In genomic region chr7:140959181-140959901, GRCm38 (mm10) we compare ENCODE assay signal across 10 mouse cellular contexts. TPM values are rescaled to one million over a fixed set of nuclear protein-coding genes. Genes with fewer than 3 reads are reported as not detected.
DNase-seq lines count a peak whose midpoint lies in the region; ATAC-seq and TF ChIP-seq lines count a peak whose summit lies in the region.
"Had no signal": no experiment of that assay in that cellular context is flagged by ENCODE, and none has a peak within 500 bp of the region (broad histone marks: within the 10 kb centered on the region; RNA-seq: fewer than 3 reads in every experiment).

No protein-coding gene starts in this region.

- TF ChIP-seq POLR2A in heart, adult 2 months (IDR thresholded peaks at IDR 0.05; ENCODE audit: insufficient read depth, low read depth, low read length), result no peak
- TF ChIP-seq POLR2A in thymus, adult 2 months (IDR thresholded peaks at IDR 0.05; ENCODE audit: control insufficient read depth, extremely low read depth, insufficient read depth, low read length, poor library complexity), result no peak
- no peak for TF ChIP-seq POLR2A in cortical plate, adult 2 months (IDR thresholded peaks at IDR 0.05; ENCODE audit: extremely low read depth, insufficient read depth, low read length)

- peak; percentile 76 for TF ChIP-seq CTCF in heart, adult 2 months (IDR thresholded peaks at IDR 0.05)
- TF ChIP-seq CTCF in thymus, adult 2 months (IDR thresholded peaks at IDR 0.05; ENCODE audit: borderline replicate concordance, control insufficient read depth, extremely low read depth, insufficient read depth, low read length, poor library complexity), result no peak
- peak; percentile 21; the same call in 1 of the 2 replicates for TF ChIP-seq CTCF in cortical plate, adult 2 months (IDR thresholded peaks at IDR 0.05; ENCODE audit: extremely low read depth, insufficient read depth, low read length)

- peak overlapping the region; percentile 55 for H3K27ac ChIP-seq in heart, adult 2 months
- no peak overlapping the region for H3K27ac ChIP-seq in heart, embryonic 11.5 days (ENCODE audit: low read depth, low read length)
- H3K27ac ChIP-seq in thymus, adult 2 months (ENCODE audit: control insufficient read depth, insufficient read depth, low read length), result no peak overlapping the region
- no peak overlapping the region for H3K27ac ChIP-seq in cortical plate, adult 2 months (ENCODE audit: insufficient read depth, low read length)
- H3K27ac ChIP-seq in kidney, embryonic 16.5 days (ENCODE audit: low read length), result peak overlapping the region; percentile 8; the same call in 1 of the 2 replicates

- DNase-seq in heart, adult 2 months, result peak; percentile 61 to 73
- peak; percentile 25 for DNase-seq in thymus, adult 2 months
- no peak for DNase-seq in thymus, adult 18-20 months
- DNase-seq in naive thymus-derived CD4-positive, alpha-beta T cell, adult 2 months (ENCODE audit: low read depth), result peak; percentile 70
- DNase-seq in ovary, postnatal 14 days (ENCODE audit: low spot score), result no peak

- H3K9ac ChIP-seq in heart, adult 2 months (ENCODE audit: low read depth, low read length), result peak overlapping the region; percentile 58
- no peak overlapping the region for H3K9ac ChIP-seq in heart, embryonic 11.5 days (ENCODE audit: low read depth, low read length)
- H3K9ac ChIP-seq in kidney, embryonic 16.5 days (replicated peaks; ENCODE audit: low read length), result no peak overlapping the region

- H3K9me3 ChIP-seq in heart, embryonic 11.5 days (replicated peaks; ENCODE audit: control insufficient read depth, low read length), result no peaks in the 10 kb centered on the region
- H3K9me3 ChIP-seq in kidney, embryonic 16.5 days (ENCODE audit: low read length), result no peaks in the 10 kb centered on the region

- 15% methylated on average over 9 of the region's 9 CpGs for WGBS in heart, adult 2 months
- WGBS in heart, embryonic 11.5 days (ENCODE audit: insufficient replicate concordance), result 15% methylated on average over 9 of the region's 9 CpGs
- 17% methylated on average over 9 of the region's 9 CpGs for WGBS in thymus, adult 2 months
- WGBS in kidney, embryonic 16.5 days, result 8% methylated on average over 9 of the region's 9 CpGs

- intact Hi-C loops in heart, adult 2 months (cut with DNase I), result loop anchor here (1.0 to 5.0 kb wide), 4 partner anchors 50 to 215 kb away; no protein-coding TSS in a partner anchor

- H3K4me1 ChIP-seq in heart, adult 2 months (ENCODE audit: control insufficient read depth, insufficient read depth, low read length), result peaks cover 12% of the 10 kb centered on the region
- H3K4me1 ChIP-seq in heart, embryonic 11.5 days (ENCODE audit: control insufficient read depth, insufficient read depth, low read length), result peaks cover 4% of the 10 kb centered on the region
- H3K4me1 ChIP-seq in thymus, adult 2 months (replicated peaks; ENCODE audit: control insufficient read depth, insufficient read depth, low read length), result 0 out of 2 replicates have a peak, but pooled peaks cover 13% of the 10 kb centered on the region
- H3K4me1 ChIP-seq in cortical plate, adult 2 months (ENCODE audit: control insufficient read depth, insufficient read depth, low read length), result no peaks in the 10 kb centered on the region; the same call in 1 of the 2 replicates
- peaks cover 18% of the 10 kb centered on the region for H3K4me1 ChIP-seq in kidney, embryonic 16.5 days (ENCODE audit: insufficient read depth, low read length)

- H3K4me3 ChIP-seq in heart, adult 2 months, result no peak overlapping the region
- H3K4me3 ChIP-seq in heart, embryonic 11.5 days (ENCODE audit: low read depth, low read length), result no peak overlapping the region
- no peak overlapping the region for H3K4me3 ChIP-seq in thymus, adult 2 months (ENCODE audit: control insufficient read depth, insufficient read depth, low read length)
- H3K4me3 ChIP-seq in cortical plate, adult 2 months (ENCODE audit: insufficient read depth, low read length), result no peak overlapping the region
- no peak overlapping the region for H3K4me3 ChIP-seq in kidney, embryonic 16.5 days (ENCODE audit: low read length)

- no peak for TF ChIP-seq EP300 in heart, adult 2 months (IDR thresholded peaks at IDR 0.05; ENCODE audit: insufficient read depth, low read depth, low read length)

- H3K79me2 ChIP-seq in heart, adult 2 months (replicated peaks; ENCODE audit: control insufficient read depth, insufficient read depth, low read length), result no peaks in the 10 kb centered on the region

- no peak overlapping the region for H3K4me2 ChIP-seq in heart, embryonic 11.5 days
- H3K4me2 ChIP-seq in kidney, embryonic 16.5 days (replicated peaks; ENCODE audit: low read depth, low read length), result no peak overlapping the region

- peaks cover 3% of the 10 kb centered on the region; the same call in 1 of the 2 replicates for H3K36me3 ChIP-seq in heart, adult 2 months (ENCODE audit: control insufficient read depth, insufficient read depth, low read length)
- H3K36me3 ChIP-seq in heart, embryonic 11.5 days (ENCODE audit: control insufficient read depth, insufficient read depth, low read length), result no peaks in the 10 kb centered on the region
- no peaks in the 10 kb centered on the region for H3K36me3 ChIP-seq in thymus, adult 2 months (ENCODE audit: control insufficient read depth, insufficient read depth, low read length)
- H3K36me3 ChIP-seq in kidney, embryonic 16.5 days (ENCODE audit: insufficient read depth, low read length), result no peaks in the 10 kb centered on the region

- no peaks in the 10 kb centered on the region for H3K27me3 ChIP-seq in heart, adult 2 months (ENCODE audit: control insufficient read depth, insufficient read depth, low read length)
- H3K27me3 ChIP-seq in heart, embryonic 11.5 days (ENCODE audit: control insufficient read depth, insufficient read depth, low read length), result no peaks in the 10 kb centered on the region
- no peaks in the 10 kb centered on the region for H3K27me3 ChIP-seq in thymus, adult 2 months (ENCODE audit: control insufficient read depth, insufficient read depth, low read length)
- no peaks in the 10 kb centered on the region for H3K27me3 ChIP-seq in kidney, embryonic 16.5 days (ENCODE audit: insufficient read depth, low read length)

- no peak for ATAC-seq in heart, embryonic 11.5 days (replicated peaks; ENCODE audit: insufficient number of reproducible peaks, low FRiP score, low TSS enrichment)
- no peak for ATAC-seq in kidney, embryonic 16.5 days (ENCODE audit: low FRiP score, low TSS enrichment)

RNA-seq across cellular contexts. Expression of gene Ifitm2, which starts 3.6 kb away (rescaled TPM):
- total RNA-seq in heart, adult 2 months (2021), result 100 to 1,000 TPM; 107 to 113 TPM
- polyA plus RNA-seq in heart, adult 2 months (2012; rRNA removed), result 368 and 425 TPM in 2 replicates
- 420 and 429 TPM in 2 replicates for polyA plus RNA-seq in heart, embryonic 11.5 days (2014; fragmentation: Nextera tagmentation; extraction: Ambion mirVana)
- polyA plus RNA-seq in thymus, adult 2 months (2012; rRNA removed), result 207 and 296 TPM in 2 replicates
- 47.7 and 48.0 TPM in 2 replicates for polyA plus RNA-seq in cortical plate, adult 2 months (2012; rRNA removed)
- 991 and 995 TPM in 2 replicates for polyA plus RNA-seq in kidney, embryonic 16.5 days (2015; fragmentation: Nextera tagmentation; extraction: Ambion mirVana)

RNA-seq across cellular contexts. Expression of gene Gm45717, which starts 3.6 kb away (rescaled TPM):
- not detected for total RNA-seq in heart, adult 2 months (2021)
- polyA plus RNA-seq in heart, adult 2 months (2012; rRNA removed), result not detected in 2 replicates
- 0.46 TPM in 1 of 2 replicates, not detected in the other for polyA plus RNA-seq in heart, embryonic 11.5 days (2014; fragmentation: Nextera tagmentation; extraction: Ambion mirVana)
- not detected in 2 replicates for polyA plus RNA-seq in thymus, adult 2 months (2012; rRNA removed)
- not detected in 2 replicates for polyA plus RNA-seq in cortical plate, adult 2 months (2012; rRNA removed)
- 0.76 TPM in 1 of 2 replicates, not detected in the other for polyA plus RNA-seq in kidney, embryonic 16.5 days (2015; fragmentation: Nextera tagmentation; extraction: Ambion mirVana)
- total RNA-seq: left cerebral cortex, postnatal 14 days had no signal
- polyA plus RNA-seq: stomach, embryonic 14.5 days had no signal

RNA-seq across cellular contexts. Expression of gene Ifitm1, which starts 7.7 kb away (rescaled TPM):
- total RNA-seq in heart, adult 2 months (2021), result 1 to 10 TPM; 6.1 to 7.7 TPM
- 16.1 and 52.2 TPM in 2 replicates for polyA plus RNA-seq in heart, adult 2 months (2012; rRNA removed)
- 4.8 and 7.6 TPM in 2 replicates for polyA plus RNA-seq in heart, embryonic 11.5 days (2014; fragmentation: Nextera tagmentation; extraction: Ambion mirVana)
- 39.0 and 60.9 TPM in 2 replicates for polyA plus RNA-seq in thymus, adult 2 months (2012; rRNA removed)
- polyA plus RNA-seq in cortical plate, adult 2 months (2012; rRNA removed), result 22.0 and 28.5 TPM in 2 replicates
- 64.6 and 72.4 TPM in 2 replicates for polyA plus RNA-seq in kidney, embryonic 16.5 days (2015; fragmentation: Nextera tagmentation; extraction: Ambion mirVana)

RNA-seq across cellular contexts. Expression of gene Ifitm5, which starts 9.2 kb away (rescaled TPM):
- under 1 TPM; 0.32 to 0.34 TPM for total RNA-seq in heart, adult 2 months (2021)
- polyA plus RNA-seq in heart, adult 2 months (2012; rRNA removed), result 1.1 and 2.0 TPM in 2 replicates
- 0.34 TPM in 1 of 2 replicates, not detected in the other for polyA plus RNA-seq in heart, embryonic 11.5 days (2014; fragmentation: Nextera tagmentation; extraction: Ambion mirVana)
- 0.43 and 0.81 TPM in 2 replicates for polyA plus RNA-seq in thymus, adult 2 months (2012; rRNA removed)
- polyA plus RNA-seq in cortical plate, adult 2 months (2012; rRNA removed), result 0.15 TPM in 1 of 2 replicates, not detected in the other
- polyA plus RNA-seq in kidney, embryonic 16.5 days (2015; fragmentation: Nextera tagmentation; extraction: Ambion mirVana), result 4.2 and 5.8 TPM in 2 replicates
- total RNA-seq: left cerebral cortex, postnatal 14 days had no signal

RNA-seq across cellular contexts. Expression of gene Pgghg, which starts 18.1 kb away (rescaled TPM):
- total RNA-seq in heart, adult 2 months (2021), result 1 to 10 TPM; 4.0 to 5.8 TPM
- 13.0 and 14.1 TPM in 2 replicates for polyA plus RNA-seq in heart, adult 2 months (2012; rRNA removed)
- 11.1 and 12.0 TPM in 2 replicates for polyA plus RNA-seq in heart, embryonic 11.5 days (2014; fragmentation: Nextera tagmentation; extraction: Ambion mirVana)
- 60.1 and 68.6 TPM in 2 replicates for polyA plus RNA-seq in thymus, adult 2 months (2012; rRNA removed)
- polyA plus RNA-seq in cortical plate, adult 2 months (2012; rRNA removed), result 8.0 and 8.5 TPM in 2 replicates
- 25.3 and 26.6 TPM in 2 replicates for polyA plus RNA-seq in kidney, embryonic 16.5 days (2015; fragmentation: Nextera tagmentation; extraction: Ambion mirVana)

Comparison
In these comparisons a context has a peak if more than half of its experiments do, and no peak if none do; other contexts are left out.
1. DNase-seq: peak in heart, adult 2 months (2 of 2), thymus, adult 2 months (single experiment) and naive thymus-derived CD4-positive, alpha-beta T cell, adult 2 months (single experiment); none in thymus, adult 18-20 months (0 of 2) and ovary, postnatal 14 days (single experiment).
2. H3K27ac ChIP-seq: peak in heart, adult 2 months (single experiment) and kidney, embryonic 16.5 days (single experiment); none in heart, embryonic 11.5 days (single experiment), thymus, adult 2 months (single experiment) and cortical plate, adult 2 months (single experiment).